Mouse (Mus musculus) left cerebral cortex, postnatal 36 days (tissue): ENCODE results near the gene Megf11. TPM values are rescaled to one million over a fixed set of nuclear protein-coding genes. Genes with fewer than 3 reads are reported as not detected.

ENCODE experiments used
- DNase-seq, 2 experiments: peaks; one replicate each; pipeline ENCODE4 v3.0.0; 2021 to 2022; ENCODE audit warnings: low spot score in 2 of 2, mixed read lengths in 1 of 2
- intact Hi-C: fragments of 180-260 bp; cut with DNase I; formaldehyde crosslinking; loops from one replicate; pipeline ENCODE4 v1.15.1; 2025
- microRNA-seq: library from miRNA; unstranded; fragments of <30 nt; microRNA quantifications from one replicate; pipeline ENCODE4 v1.2.0, GENCODE M21; 2022
- total RNA-seq, 2 experiments: library from RNA; stranded (reverse); gene quantifications; 2 replicates each; pipeline ENCODE4 v1.2.3; 2021

Megf11 gene
- total RNA-seq, 2 experiments from 2014 or later, result 12.6 to 14.6 TPM

DNA sequence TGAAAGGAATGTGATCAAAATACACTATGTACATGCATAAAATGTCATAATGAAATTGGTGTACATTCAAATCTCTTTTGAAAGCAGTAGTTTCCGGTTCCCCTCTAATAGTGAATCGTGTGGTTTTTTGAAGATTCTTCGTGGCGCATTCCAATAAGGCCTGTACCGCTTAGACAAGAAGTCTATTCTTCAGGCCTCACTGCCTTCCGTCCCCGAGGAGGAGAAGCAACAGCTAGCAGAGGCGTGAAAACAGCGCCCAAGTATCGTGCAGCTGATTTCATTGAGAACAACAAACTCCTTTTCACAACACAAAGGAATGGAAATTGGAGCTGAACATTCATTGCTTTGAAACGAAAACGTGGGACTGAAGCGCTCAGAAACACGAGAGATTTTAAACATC, 372.6 kb downstream of the Megf11 start:
- DNase-seq, result no peak
- intact Hi-C loops, result no loop called here

Small RNA genes within 50 kb of the gene (microRNA-seq; reads per million reads assigned to microRNA genes)
- not detected for gene Gm47308

Other genes with a start within 250 kb of the Megf11 start
- 1 to 10 TPM; 2.7 to 4.2 TPM for gene Zwilch, start 212.5 kb upstream of the Megf11 start, total RNA-seq
- 100 to 1,000 TPM; 475 to 553 TPM for gene Rpl4, start 212.3 kb upstream of the Megf11 start, total RNA-seq
- 10 to 100 TPM; 20.5 to 22.4 TPM for gene Snapc5, start 206.4 kb upstream of the Megf11 start, total RNA-seq
- gene Uchl4, start 150.4 kb upstream of the Megf11 start, total RNA-seq, result 1 to 10 TPM; 2.4 to 2.7 TPM
- 100 to 1,000 TPM; 280 to 296 TPM for gene Map2k1, start 132.0 kb upstream of the Megf11 start, total RNA-seq
- gene Tipin, start 104.0 kb upstream of the Megf11 start, total RNA-seq, result 10 to 100 TPM; 16.8 to 27.1 TPM
- gene Dis3l, start 44.3 kb upstream of the Megf11 start, total RNA-seq, result 10 to 100 TPM; 25.6 to 32.1 TPM